Mouse (Mus musculus): ENCODE results near the gene 5031439G07Rik. TPM values are rescaled to one million over a fixed set of nuclear protein-coding genes. Genes with fewer than 3 reads are reported as not detected.

Gene 5031439G07Rik
- polyA plus RNA-seq (2017; shearing (Covaris generic)) = 25.1 TPM

GRCm38 (mm10) chr15:84987874-84988825 lies at the start of gene 5031439G07Rik:
TSS of gene 5031439G07Rik (minus strand) at chr15:84988551.

GRCm38 (mm10) chr15:85028648-85029047 lies 40.3 kb upstream of the 5031439G07Rik start, which contains the start of gene Fam118a:
TSS of gene Fam118a (plus strand) at chr15:85028948.

GRCm38 (mm10) chr15:85016951-85017664 lies 28.8 kb upstream of the 5031439G07Rik start, which contains the start of gene Upk3a:
TSS of gene Upk3a (plus strand) at chr15:85017141.

GRCm38 (mm10) chr15:84922884-84923507 lies 65.4 kb downstream of the 5031439G07Rik start, which contains the start of gene Nup50:
TSS of gene Nup50 (plus strand) at chr15:84923411.

GRCm38 (mm10) chr15:84919938-84920337 lies 68.4 kb downstream of the 5031439G07Rik start, which contains the start of gene Gm29666:
TSS of gene Gm29666 (minus strand) at chr15:84920038.

Other genes starting within 250 kb of the 5031439G07Rik start
- gene Phf21b, start 132.5 kb downstream of the 5031439G07Rik start, polyA plus RNA-seq (2017; shearing (Covaris generic)) = 1.5 TPM
- 0.24 TPM for gene Gm29666, start 68.5 kb downstream of the 5031439G07Rik start, polyA plus RNA-seq (2017; shearing (Covaris generic))
- 96.0 TPM for gene Nup50, start 65.1 kb downstream of the 5031439G07Rik start, polyA plus RNA-seq (2017; shearing (Covaris generic))
- gene Upk3a, start 28.6 kb upstream of the 5031439G07Rik start, polyA plus RNA-seq (2017; shearing (Covaris generic)) = not detected
- 69.1 TPM for gene Fam118a, start 40.4 kb upstream of the 5031439G07Rik start, polyA plus RNA-seq (2017; shearing (Covaris generic))
- 0.14 TPM for gene Smc1b, start 143.4 kb upstream of the 5031439G07Rik start, polyA plus RNA-seq (2017; shearing (Covaris generic))
- not detected for gene Ribc2, start 143.5 kb upstream of the 5031439G07Rik start, polyA plus RNA-seq (2017; shearing (Covaris generic))
- gene Fbln1, start 217.4 kb upstream of the 5031439G07Rik start, polyA plus RNA-seq (2017; shearing (Covaris generic)) = 1.8 TPM

Measured in naive thymus-derived CD4-positive, alpha-beta T cell, adult 5 months (primary cell).